Mouse (Mus musculus): ENCODE measurements around the gene Cmya5. TPM values are rescaled to one million over a fixed set of nuclear protein-coding genes. Genes with fewer than 3 reads are reported as not detected.

Gene Cmya5
- polyA plus RNA-seq, 1 experiment = under 0.01 TPM

- H3K4me3 ChIP-seq (ENCODE audit: insufficient read depth, poor library complexity, severe bottlenecking) = no peak overlapping the region
- no peaks in the 10 kb centered on the region for H3K36me3 ChIP-seq (ENCODE audit: control insufficient read depth, insufficient read depth)
- no peaks in the 10 kb centered on the region for H3K79me2 ChIP-seq (ENCODE audit: control insufficient read depth, insufficient read depth)
- no peaks in the 10 kb centered on the region for H3K79me3 ChIP-seq (ENCODE audit: low read depth)
- TF ChIP-seq MYOD1 (IDR thresholded peaks at IDR 0.05; ENCODE audit: control insufficient read depth, insufficient read length, low read depth) (no peak), MAX (IDR thresholded peaks at IDR 0.05) (no peak), USF1 (IDR thresholded peaks at IDR 0.05; ENCODE audit: low read depth) (no peak), CTCF (IDR thresholded peaks at IDR 0.05; ENCODE audit: control insufficient read depth, insufficient read depth, insufficient read length) (no peak), FOSL1 (IDR thresholded peaks at IDR 0.05; ENCODE audit: insufficient read depth, low read length, poor library complexity, severe bottlenecking) (no peak), CEBPB (IDR thresholded peaks at IDR 0.05; ENCODE audit: low read depth) (no peak), MYOG (IDR thresholded peaks at IDR 0.05; ENCODE audit: control insufficient read depth, extremely low read depth, insufficient read length) (no peak)
- no peaks in the 10 kb centered on the region for H3K27me3 ChIP-seq (ENCODE audit: control insufficient read depth, insufficient read depth, insufficient read length)
- H3ac ChIP-seq (ENCODE audit: control insufficient read depth, insufficient read length, low read depth) = no peak overlapping the region
Measured at GRCm38 (mm10) chr13:93102340-93103090, 42.0 kb downstream of the Cmya5 start.

- no peak overlapping the region for H3K4me3 ChIP-seq (ENCODE audit: insufficient read depth, poor library complexity, severe bottlenecking)
- TF ChIP-seq CEBPB (IDR thresholded peaks at IDR 0.05; ENCODE audit: low read depth) (no peak), MYOD1 (IDR thresholded peaks at IDR 0.05; ENCODE audit: control insufficient read depth, insufficient read length, low read depth) (no peak), USF1 (IDR thresholded peaks at IDR 0.05; ENCODE audit: low read depth) (no peak), FOSL1 (IDR thresholded peaks at IDR 0.05; ENCODE audit: insufficient read depth, low read length, poor library complexity, severe bottlenecking) (no peak)
Measured at GRCm38 (mm10) chr13:93098596-93098995, 45.9 kb downstream of the Cmya5 start.

GRCm38 (mm10) chr13:93096643-93097042, 47.9 kb downstream of the Cmya5 start:
- H3K79me3 ChIP-seq (ENCODE audit: low read depth) = no peaks in the 10 kb centered on the region
- no peak for TF ChIP-seq MYOD1 (IDR thresholded peaks at IDR 0.05; ENCODE audit: control insufficient read depth, insufficient read length, low read depth)
- no peak for TF ChIP-seq FOSL1 (IDR thresholded peaks at IDR 0.05; ENCODE audit: insufficient read depth, low read length, poor library complexity, severe bottlenecking)
- no peak for TF ChIP-seq CEBPB (IDR thresholded peaks at IDR 0.05; ENCODE audit: low read depth)
- TF ChIP-seq USF1 (IDR thresholded peaks at IDR 0.05; ENCODE audit: low read depth) = no peak
- no peak for TF ChIP-seq MAX (IDR thresholded peaks at IDR 0.05)
- TF ChIP-seq MYOG (IDR thresholded peaks at IDR 0.05; ENCODE audit: control insufficient read depth, extremely low read depth, insufficient read length) = no peak
- TF ChIP-seq CTCF (IDR thresholded peaks at IDR 0.05; ENCODE audit: control insufficient read depth, insufficient read depth, insufficient read length) = no peak

More at GRCm38 (mm10) chr13:93098596-93098995, 45.9 kb downstream of the Cmya5 start:
- Histone ChIP-seq H3K79me2 (ENCODE audit: control insufficient read depth, insufficient read depth) (no peaks in the 10 kb centered on the region), H3K36me3 (ENCODE audit: control insufficient read depth, insufficient read depth) (no peaks in the 10 kb centered on the region), H3K79me3 (ENCODE audit: low read depth) (no peaks in the 10 kb centered on the region), H3ac (ENCODE audit: control insufficient read depth, insufficient read length, low read depth) (no peak overlapping the region), H3K27me3 (ENCODE audit: control insufficient read depth, insufficient read depth, insufficient read length) (no peaks in the 10 kb centered on the region)

GRCm38 (mm10) chr13:93095097-93095791, 49.3 kb downstream of the Cmya5 start:
- no peaks in the 10 kb centered on the region for H3K79me2 ChIP-seq (ENCODE audit: control insufficient read depth, insufficient read depth)
- no peaks in the 10 kb centered on the region for H3K36me3 ChIP-seq (ENCODE audit: control insufficient read depth, insufficient read depth)
- no peak overlapping the region for H3ac ChIP-seq (ENCODE audit: control insufficient read depth, insufficient read length, low read depth)
- TF ChIP-seq MYOG (IDR thresholded peaks at IDR 0.05; ENCODE audit: control insufficient read depth, extremely low read depth, insufficient read length) = no peak
- no peak for TF ChIP-seq USF1 (IDR thresholded peaks at IDR 0.05; ENCODE audit: low read depth)
- no peak for TF ChIP-seq FOSL1 (IDR thresholded peaks at IDR 0.05; ENCODE audit: insufficient read depth, low read length, poor library complexity, severe bottlenecking)
- TF ChIP-seq CTCF (IDR thresholded peaks at IDR 0.05; ENCODE audit: control insufficient read depth, insufficient read depth, insufficient read length) = no peak
- no peak for TF ChIP-seq CEBPB (IDR thresholded peaks at IDR 0.05; ENCODE audit: low read depth)
- no peak for TF ChIP-seq MYOD1 (IDR thresholded peaks at IDR 0.05; ENCODE audit: control insufficient read depth, insufficient read length, low read depth)
- no peak for TF ChIP-seq MAX (IDR thresholded peaks at IDR 0.05)
- H3K4me3 ChIP-seq (ENCODE audit: insufficient read depth, poor library complexity, severe bottlenecking) = no peak overlapping the region
- no peaks in the 10 kb centered on the region for H3K27me3 ChIP-seq (ENCODE audit: control insufficient read depth, insufficient read depth, insufficient read length)
- H3K79me3 ChIP-seq (ENCODE audit: low read depth) = no peaks in the 10 kb centered on the region

More at GRCm38 (mm10) chr13:93096643-93097042, 47.9 kb downstream of the Cmya5 start:
- Histone ChIP-seq H3K79me2 (ENCODE audit: control insufficient read depth, insufficient read depth) (no peaks in the 10 kb centered on the region), H3K4me3 (ENCODE audit: insufficient read depth, poor library complexity, severe bottlenecking) (no peak overlapping the region), H3K36me3 (ENCODE audit: control insufficient read depth, insufficient read depth) (no peaks in the 10 kb centered on the region), H3ac (ENCODE audit: control insufficient read depth, insufficient read length, low read depth) (no peak overlapping the region), H3K27me3 (ENCODE audit: control insufficient read depth, insufficient read depth, insufficient read length) (no peaks in the 10 kb centered on the region)

- Histone ChIP-seq H3K4me3 (ENCODE audit: insufficient read depth, poor library complexity, severe bottlenecking) (no peak overlapping the region), H3K27me3 (ENCODE audit: control insufficient read depth, insufficient read depth, insufficient read length) (no peaks in the 10 kb centered on the region), H3K79me2 (ENCODE audit: control insufficient read depth, insufficient read depth) (no peaks in the 10 kb centered on the region), H3K36me3 (ENCODE audit: control insufficient read depth, insufficient read depth) (no peaks in the 10 kb centered on the region), H3K79me3 (ENCODE audit: low read depth) (no peaks in the 10 kb centered on the region), H3ac (ENCODE audit: control insufficient read depth, insufficient read length, low read depth) (no peak overlapping the region)
- TF ChIP-seq MYOG (IDR thresholded peaks at IDR 0.05; ENCODE audit: control insufficient read depth, extremely low read depth, insufficient read length) = no peak
Measured at GRCm38 (mm10) chr13:93094204-93094935, 50.2 kb downstream of the Cmya5 start.
